Mouse (Mus musculus) myocyte (in vitro differentiated cells): ENCODE measurements around the gene Tmod2. TPM values are rescaled to one million over a fixed set of nuclear protein-coding genes. Genes with fewer than 3 reads are reported as not detected.

ENCODE experiments used
- H3K27me3 ChIP-seq: one replicate; pipeline ENCODE4 v1.6.1; 2011; ENCODE audit not compliant: control insufficient read depth, insufficient read depth, insufficient read length
- H3K36me3 ChIP-seq: one replicate; pipeline ENCODE4 v1.6.1; 2011; ENCODE audit not compliant: control insufficient read depth, insufficient read depth
- H3K4me2 ChIP-seq: one replicate; pipeline ENCODE4 v1.6.1; 2011; ENCODE audit warnings: low read depth, control low read depth
- H3K4me3 ChIP-seq: one replicate; pipeline ENCODE4 v1.5.1; 2011; ENCODE audit warnings: mild to moderate bottlenecking, control low read depth, moderate library complexity
- H3K79me2 ChIP-seq: one replicate; pipeline ENCODE4 v1.6.1; 2011; ENCODE audit not compliant: control insufficient read depth, insufficient read depth
- H3ac ChIP-seq: one replicate; pipeline ENCODE4 v1.6.1; 2011; ENCODE audit not compliant: control insufficient read depth, insufficient read length
- CEBPB ChIP-seq: IDR thresholded peaks from 2 replicates; pipeline ENCODE4 v1.6.1; 2011; ENCODE audit warnings: mild to moderate bottlenecking, moderate library complexity; ENCODE audit not compliant: poor library complexity, insufficient read depth, severe bottlenecking
- E2F4 ChIP-seq: IDR thresholded peaks from one replicate; pipeline ENCODE4 v1.6.1; 2011; ENCODE audit warnings: mild to moderate bottlenecking, control low read depth, moderate library complexity; ENCODE audit not compliant: insufficient read depth
- MAX ChIP-seq: IDR thresholded peaks from one replicate; pipeline ENCODE4 v1.6.1; 2011; ENCODE audit warnings: low read depth, mild to moderate bottlenecking, control low read depth
- MYOD1 ChIP-seq, 3 experiments: IDR thresholded peaks; one replicate each; pipeline ENCODE4 v1.6.1; 2011; ENCODE audit warnings: control low read depth in 2 of 3, low read depth in 2 of 3, mild to moderate bottlenecking in 2 of 3, moderate library complexity in 1 of 3; ENCODE audit not compliant: insufficient read length in 2 of 3, control insufficient read depth in 1 of 3
- MYOG ChIP-seq, 3 experiments: IDR thresholded peaks; one replicate each; pipeline ENCODE4 v1.6.1; 2011; ENCODE audit warnings: control low read depth in 2 of 3, low read depth in 2 of 3, mild to moderate bottlenecking in 2 of 3; ENCODE audit not compliant: insufficient read length in 2 of 3, control insufficient read depth in 1 of 3, insufficient read depth in 1 of 3
- POLR2A ChIP-seq: IDR thresholded peaks from one replicate; pipeline ENCODE4 v1.6.1; 2011; ENCODE audit warnings: low read depth, mild to moderate bottlenecking, control low read depth, moderate library complexity; ENCODE audit not compliant: insufficient read length
- POLR2AphosphoS2 ChIP-seq: IDR thresholded peaks from one replicate; pipeline ENCODE4 v1.6.1; 2011; ENCODE audit warnings: low read depth, control low read depth; ENCODE audit not compliant: insufficient read length
- REST ChIP-seq: IDR thresholded peaks from one replicate; pipeline ENCODE4 v1.6.1; 2011; ENCODE audit warnings: mild to moderate bottlenecking, control low read depth, moderate library complexity; ENCODE audit not compliant: insufficient read depth, insufficient read length
- SRF ChIP-seq: IDR thresholded peaks from one replicate; pipeline ENCODE4 v1.6.1; 2011; ENCODE audit warnings: low read depth; ENCODE audit not compliant: control insufficient read depth, insufficient read length
- TCF12 ChIP-seq: IDR thresholded peaks from one replicate; pipeline ENCODE4 v1.6.1; 2011; ENCODE audit warnings: mild to moderate bottlenecking, control low read depth; ENCODE audit not compliant: poor library complexity, insufficient read depth, severe bottlenecking
- TCF3 ChIP-seq: IDR thresholded peaks from one replicate; pipeline ENCODE4 v1.6.1; 2011; ENCODE audit warnings: low read depth, control low read depth; ENCODE audit not compliant: insufficient read length
- USF1 ChIP-seq: IDR thresholded peaks from one replicate; pipeline ENCODE4 v1.6.1; 2011; ENCODE audit warnings: low read depth, mild to moderate bottlenecking, control low read depth, moderate library complexity
- polyA plus RNA-seq: library from polyadenylated mRNA; unstranded; fragments of >200 nt; fragmentation: generic; extraction: Trizol; gene quantifications from one replicate; pipeline ENCODE4 v1.2.1, GENCODE M21; 2012; ENCODE audit warnings: missing spikeins

The Tmod2 gene
- polyA plus RNA-seq, 1 experiment, result 0.06 TPM

GRCm38 (mm10) chr9:75558812-75559511 lies 52.2 kb downstream of the Tmod2 start:
- peak overlapping the region; percentile 68 for H3K4me2 ChIP-seq
- peak overlapping the region; percentile 54 for H3ac ChIP-seq
- peaks cover 34% of the 10 kb centered on the region for H3K79me2 ChIP-seq
- H3K36me3 ChIP-seq, result no peaks in the 10 kb centered on the region
- peak overlapping the region; percentile 61 for H3K4me3 ChIP-seq
- TF ChIP-seq TCF3, result no peak
- TF ChIP-seq REST, result no peak
- no peak for TF ChIP-seq CEBPB
- TF ChIP-seq E2F4, result no peak
- TF ChIP-seq SRF, result no peak
- no peak for TF ChIP-seq MYOD1 (IDR thresholded peaks at IDR 0.05; ENCODE audit: control insufficient read depth in 1 of 3, insufficient read length in 2 of 3, low read depth in 2 of 3)
- no peak for TF ChIP-seq POLR2AphosphoS2
- TF ChIP-seq MYOG (IDR thresholded peaks at IDR 0.05; ENCODE audit: control insufficient read depth in 1 of 3, insufficient read depth in 1 of 3, insufficient read length in 2 of 3, low read depth in 2 of 3), result peak in 1 of 3 experiments; percentile 63
- no peaks in the 10 kb centered on the region for H3K27me3 ChIP-seq

- TF ChIP-seq POLR2AphosphoS2 (no peak), MYOD1 (IDR thresholded peaks at IDR 0.05; ENCODE audit: control insufficient read depth in 1 of 3, insufficient read length in 2 of 3, low read depth in 2 of 3) (no peak), USF1 (no peak), E2F4 (no peak), TCF12 (no peak), REST (no peak), CEBPB (no peak), POLR2A (no peak)
- H3K79me2 ChIP-seq, result peaks cover 40% of the 10 kb centered on the region
- peak overlapping the region; percentile 68 for H3K4me2 ChIP-seq
- H3ac ChIP-seq, result peak overlapping the region; percentile 54
- H3K4me3 ChIP-seq, result peak overlapping the region; percentile 61
- H3K27me3 ChIP-seq, result no peaks in the 10 kb centered on the region
- H3K36me3 ChIP-seq, result no peaks in the 10 kb centered on the region
Observed at GRCm38 (mm10) chr9:75558360-75558759, 52.8 kb downstream of the Tmod2 start.

GRCm38 (mm10) chr9:75553719-75554118 lies 57.4 kb downstream of the Tmod2 start:
- Histone ChIP-seq H3K79me2 (peaks cover 84% of the 10 kb centered on the region), H3K36me3 (no peaks in the 10 kb centered on the region), H3K27me3 (no peaks in the 10 kb centered on the region), H3ac (no peak overlapping the region), H3K4me2 (no peak overlapping the region), H3K4me3 (no peak overlapping the region)
- TF ChIP-seq POLR2AphosphoS2 (no peak), TCF3 (no peak), REST (no peak)

- Histone ChIP-seq H3K36me3 (no peaks in the 10 kb centered on the region), H3K4me2 (no peak overlapping the region), H3K79me2 (peaks cover 89% of the 10 kb centered on the region), H3K27me3 (no peaks in the 10 kb centered on the region), H3K4me3 (no peak overlapping the region), H3ac (no peak overlapping the region)
- TF ChIP-seq TCF3 (no peak), SRF (no peak), TCF12 (no peak), POLR2AphosphoS2 (no peak), REST (no peak), USF1 (no peak), E2F4 (no peak), MYOD1 (IDR thresholded peaks at IDR 0.05; ENCODE audit: control insufficient read depth in 1 of 3, insufficient read length in 2 of 3, low read depth in 2 of 3) (no peak), MAX (no peak), MYOG (IDR thresholded peaks at IDR 0.05; ENCODE audit: control insufficient read depth in 1 of 3, insufficient read depth in 1 of 3, insufficient read length in 2 of 3, low read depth in 2 of 3) (no peak), POLR2A (no peak)
Observed at GRCm38 (mm10) chr9:75551342-75551741, 59.8 kb downstream of the Tmod2 start.

GRCm38 (mm10) chr9:75549010-75549409 lies 62.1 kb downstream of the Tmod2 start:
- no peak overlapping the region for H3ac ChIP-seq
- no peak overlapping the region for H3K4me2 ChIP-seq
- H3K4me3 ChIP-seq, result no peak overlapping the region
- H3K79me2 ChIP-seq, result peaks cover 88% of the 10 kb centered on the region
- H3K36me3 ChIP-seq, result no peaks in the 10 kb centered on the region
- H3K27me3 ChIP-seq, result no peaks in the 10 kb centered on the region
- TF ChIP-seq MAX, result no peak
- no peak for TF ChIP-seq USF1
- no peak for TF ChIP-seq POLR2AphosphoS2
- TF ChIP-seq POLR2A, result no peak
- TF ChIP-seq E2F4, result no peak
- no peak for TF ChIP-seq MYOG (IDR thresholded peaks at IDR 0.05; ENCODE audit: control insufficient read depth in 1 of 3, insufficient read depth in 1 of 3, insufficient read length in 2 of 3, low read depth in 2 of 3)
- TF ChIP-seq CEBPB, result no peak
- no peak for TF ChIP-seq MYOD1 (IDR thresholded peaks at IDR 0.05; ENCODE audit: control insufficient read depth in 1 of 3, insufficient read length in 2 of 3, low read depth in 2 of 3)
